Mouse (Mus musculus): Measurements from ENCODE around the gene Comt.

DNA sequence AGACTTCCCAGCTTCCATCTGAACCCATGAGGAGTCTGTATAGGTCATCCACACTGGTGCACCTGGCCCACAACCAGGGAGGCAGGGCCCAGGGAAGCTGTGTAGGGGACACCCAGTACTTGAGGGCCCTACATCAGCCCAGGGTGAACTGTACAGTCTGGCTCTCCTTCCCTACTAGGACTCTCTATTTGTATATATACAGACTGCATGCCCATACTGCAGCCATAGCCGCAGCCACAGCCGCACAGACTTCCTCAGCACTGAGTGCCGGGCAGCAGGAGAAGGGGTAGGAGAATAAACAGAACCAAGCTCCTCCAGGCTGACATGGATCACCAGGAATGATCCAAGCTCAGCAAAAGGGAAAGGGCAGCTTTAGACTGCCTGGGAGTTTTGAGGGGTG lies 34.2 kb upstream of the Comt start:
- TF ChIP-seq CTCF (IDR thresholded peaks at IDR 0.05; ENCODE audit: extremely low read depth, insufficient read depth, low read length) (no peak), POLR2A (IDR thresholded peaks at IDR 0.05; ENCODE audit: extremely low read depth, insufficient read depth, low read length) (no peak)

Data from cortical plate, adult 2 months (tissue).